Mouse (Mus musculus): Measurements from ENCODE around the gene H2-Q6. TPM values are rescaled to one million over a fixed set of nuclear protein-coding genes. Genes with fewer than 3 reads are reported as not detected.

The H2-Q6 gene
- total RNA-seq, 2 experiments from 2014 or later: 0.52 TPM; not detected in 1

Other genes with a start within 250 kb of the H2-Q6 start
- gene Aif1, start 248.8 kb upstream of the H2-Q6 start, total RNA-seq (2021): 10 to 100 TPM in 1 of 2 experiments, 1 to 10 TPM in 1; 9.1 to 13.0 TPM
- 1 to 10 TPM; 8.6 to 9.9 TPM for gene Lst1, start 236.4 kb upstream of the H2-Q6 start, total RNA-seq (2021)
- gene Ltb, start 230.4 kb upstream of the H2-Q6 start, total RNA-seq (2021): 1 to 10 TPM; 1.1 to 1.3 TPM
- under 1 TPM in 1 of 2 experiments, not detected in 1; 0.25 TPM for gene Tnf, start 222.8 kb upstream of the H2-Q6 start, total RNA-seq (2021)
- 1 to 10 TPM in 1 of 2 experiments, under 1 TPM in 1; 0.44 to 1.1 TPM for gene Lta, start 219.5 kb upstream of the H2-Q6 start, total RNA-seq (2021)
- gene Gm16181, start 204.0 kb upstream of the H2-Q6 start, total RNA-seq (2021): not detected
- gene Atp6v1g2, start 191.2 kb upstream of the H2-Q6 start, total RNA-seq (2021): 100 to 1,000 TPM; 514 to 593 TPM
- gene Nfkbil1, start 189.1 kb upstream of the H2-Q6 start, total RNA-seq (2021): 10 to 100 TPM; 15.5 to 16.6 TPM
- gene Ddx39b, start 183.1 kb upstream of the H2-Q6 start, total RNA-seq (2021): 100 to 1,000 TPM; 189 to 214 TPM
- gene H2-D1, start 162.1 kb upstream of the H2-Q6 start, total RNA-seq (2021): 10 to 100 TPM; 19.6 to 23.3 TPM
- under 1 TPM; 0.39 to 0.74 TPM for gene H2-Q1, start 104.4 kb upstream of the H2-Q6 start, total RNA-seq (2021)
- under 1 TPM in 1 of 2 experiments, not detected in 1; 0.43 TPM for gene H2-Q2, start 82.6 kb upstream of the H2-Q6 start, total RNA-seq (2021)
- gene H2-Q4, start 45.2 kb upstream of the H2-Q6 start, total RNA-seq (2021): 1 to 10 TPM; 1.7 to 1.9 TPM
- under 1 TPM; 0.36 to 0.37 TPM for gene H2-Q7, start 14.3 kb downstream of the H2-Q6 start, total RNA-seq (2021)
- under 1 TPM in 1 of 2 experiments, not detected in 1; 0.27 TPM for gene H2-Q10, start 45.2 kb downstream of the H2-Q6 start, total RNA-seq (2021)
- gene Pou5f1, start 81.2 kb downstream of the H2-Q6 start, total RNA-seq (2021): not detected
- gene Tcf19, start 92.0 kb downstream of the H2-Q6 start, total RNA-seq (2021): 10 to 100 TPM in 1 of 2 experiments, 1 to 10 TPM in 1; 9.0 to 13.4 TPM
- 10 to 100 TPM; 10.1 to 15.2 TPM for gene Cchcr1, start 92.2 kb downstream of the H2-Q6 start, total RNA-seq (2021)
- 1 to 10 TPM in 1 of 2 experiments, under 1 TPM in 1; 0.79 to 2.5 TPM for gene Psors1c2, start 108.4 kb downstream of the H2-Q6 start, total RNA-seq (2021)
- gene Cdsn, start 127.3 kb downstream of the H2-Q6 start, total RNA-seq (2021): 1 to 10 TPM; 1.4 to 1.6 TPM
- gene 2300002M23Rik, start 142.6 kb downstream of the H2-Q6 start, total RNA-seq (2021): not detected
- not detected for gene Sfta2, start 176.7 kb downstream of the H2-Q6 start, total RNA-seq (2021)
- not detected for gene Gm9573, start 201.8 kb downstream of the H2-Q6 start, total RNA-seq (2021)
- gene Mucl3, start 218.8 kb downstream of the H2-Q6 start, total RNA-seq (2021): not detected
- 10 to 100 TPM; 30.1 to 40.0 TPM for gene Vars2, start 242.7 kb downstream of the H2-Q6 start, total RNA-seq (2021)
- 10 to 100 TPM; 26.8 to 29.9 TPM for gene Gtf2h4, start 248.9 kb downstream of the H2-Q6 start, total RNA-seq (2021)